Mouse (Mus musculus) cerebellum, adult 2 months (tissue): ENCODE measurements around the gene Gga1. TPM values are rescaled to one million over a fixed set of nuclear protein-coding genes. Genes with fewer than 3 reads are reported as not detected.

Source experiments
- DNase-seq, 2 experiments: peaks; one replicate each; pipeline ENCODE4 v3.0.0; 2021
- H3K27ac ChIP-seq: fragments of 200-500 bp; 2 replicates; pipeline ENCODE4 v1.5.1; 2012; ENCODE audit warnings: low read length, control low read depth, inconsistent platforms; ENCODE audit not compliant: insufficient read depth
- H3K27me3 ChIP-seq: fragments of 200-500 bp; 2 replicates; pipeline ENCODE4 v1.6.1; 2012; ENCODE audit warnings: inconsistent platforms, mild to moderate bottlenecking, low read length, moderate library complexity; ENCODE audit not compliant: control insufficient read depth, insufficient read depth
- H3K4me1 ChIP-seq: fragments of 200-500 bp; 2 replicates; pipeline ENCODE4 v1.6.1; 2011; ENCODE audit warnings: low read length; ENCODE audit not compliant: control insufficient read depth, insufficient read depth
- H3K4me3 ChIP-seq: fragments of 200-500 bp; replicated peaks from 2 replicates; pipeline ENCODE3; 2011; ENCODE audit warnings: mild to moderate bottlenecking, low read depth, low read length, control low read depth; ENCODE audit not compliant: insufficient read depth
- CTCF ChIP-seq: fragments of 200-500 bp; IDR thresholded peaks from 2 replicates; pipeline ENCODE4 v1.5.1; 2011; ENCODE audit warnings: low read depth, mild to moderate bottlenecking, control low read depth, low read length, moderate library complexity, borderline replicate concordance; ENCODE audit not compliant: insufficient read depth
- POLR2A ChIP-seq: fragments of 200-500 bp; IDR thresholded peaks from 2 replicates; pipeline ENCODE4 v1.6.1; 2011; ENCODE audit warnings: low read length, control low read depth, borderline replicate concordance; ENCODE audit not compliant: insufficient read depth
- WGBS: fragments of 180-500 bp; shearing (Covaris S2); methylation state at CpG from one replicate; pipeline ENCODE4 v1.1.7; 2018; 5-methylcytosine and 5-hydroxymethylcytosine counted together
- polyA plus RNA-seq: library from polyadenylated mRNA; depleted of rRNA; stranded (reverse); fragments of >200 nt; gene quantifications from 2 replicates; pipeline ENCODE4 v1.2.3, GENCODE M21; 2012

Gene Gga1
- polyA plus RNA-seq, 1 experiment = 80.8 TPM

- Histone ChIP-seq H3K27ac (no peak overlapping the region), H3K4me3 (no peak overlapping the region), H3K4me1 (peaks cover 25% of the 10 kb centered on the region), H3K27me3 (no peaks in the 10 kb centered on the region)
- no peak for DNase-seq
- 87% methylated on average over 6 of the region's 6 CpGs for WGBS
- TF ChIP-seq CTCF (no peak), POLR2A (no peak)
Measured at GRCm38 (mm10) chr15:78923585-78923984, 46.6 kb downstream of the Gga1 start.

GRCm38 (mm10) chr15:78925129-78925528 is 48.1 kb downstream of the Gga1 start:
- Histone ChIP-seq H3K27ac (no peak overlapping the region), H3K27me3 (no peaks in the 10 kb centered on the region), H3K4me3 (no peak overlapping the region), H3K4me1 (peaks cover 25% of the 10 kb centered on the region)
- TF ChIP-seq POLR2A (no peak), CTCF (no peak)
- DNase-seq = no peak
- WGBS = 58% methylated on average over 8 of the region's 8 CpGs

- 16% methylated on average over 20 of the region's 20 CpGs for WGBS
- DNase-seq = peak; percentile 80 to 85
- Histone ChIP-seq H3K27me3 (no peaks in the 10 kb centered on the region), H3K4me1 (peaks cover 25% of the 10 kb centered on the region), H3K4me3 (peak within 1 kb of the TSS; percentile 44), H3K27ac (peak within 1 kb of the TSS; percentile 58)
- TF ChIP-seq POLR2A = no peak
- TF ChIP-seq CTCF = no peak
Measured at GRCm38 (mm10) chr15:78926021-78926919, 49.3 kb downstream of the Gga1 start, which contains the start of gene Lgals1. Gene Lgals1, plus strand, starts transcription at chr15:78926725.

GRCm38 (mm10) chr15:78927021-78927787 is 50.2 kb downstream of the Gga1 start:
- 42% methylated on average over 15 of the region's 15 CpGs for WGBS
- H3K4me1 ChIP-seq = peaks cover 25% of the 10 kb centered on the region
- TF ChIP-seq POLR2A (no peak), CTCF (no peak)
- H3K27ac ChIP-seq = no peak overlapping the region
- DNase-seq = peak; percentile 44 to 45
- no peaks in the 10 kb centered on the region for H3K27me3 ChIP-seq
- peak overlapping the region; percentile 44 for H3K4me3 ChIP-seq

GRCm38 (mm10) chr15:78927788-78928457 is 50.9 kb downstream of the Gga1 start:
- TF ChIP-seq CTCF (no peak), POLR2A (no peak)
- Histone ChIP-seq H3K4me3 (no peak overlapping the region), H3K4me1 (peaks cover 25% of the 10 kb centered on the region), H3K27me3 (no peaks in the 10 kb centered on the region), H3K27ac (no peak overlapping the region)
- 3% methylated on average over 26 of the region's 35 CpGs for WGBS
- DNase-seq = no peak

- DNase-seq = no peak
- H3K4me3 ChIP-seq = no peak overlapping the region
- 72% methylated on average over 8 of the region's 8 CpGs for WGBS
- H3K4me1 ChIP-seq = peaks cover 25% of the 10 kb centered on the region
- no peak for TF ChIP-seq CTCF
- no peak for TF ChIP-seq POLR2A
- H3K27ac ChIP-seq = no peak overlapping the region
- no peaks in the 10 kb centered on the region for H3K27me3 ChIP-seq
Measured at GRCm38 (mm10) chr15:78928539-78928938, 51.5 kb downstream of the Gga1 start.

- DNase-seq = no peak
- 81% methylated on average over 6 of the region's 6 CpGs for WGBS
Measured at GRCm38 (mm10) chr15:78930192-78930706, 53.3 kb downstream of the Gga1 start.

More at GRCm38 (mm10) chr15:78930192-78930706, 53.3 kb downstream of the Gga1 start:
- no peak overlapping the region for H3K27ac ChIP-seq
- no peaks in the 10 kb centered on the region for H3K27me3 ChIP-seq
- TF ChIP-seq POLR2A (no peak), CTCF (no peak)
- no peak overlapping the region for H3K4me3 ChIP-seq
- peaks cover 23% of the 10 kb centered on the region for H3K4me1 ChIP-seq
